Mouse (Mus musculus): ENCODE results near the gene Wdr20. TPM values are rescaled to one million over a fixed set of nuclear protein-coding genes. Genes with fewer than 3 reads are reported as not detected.
"Not testable (repeated sequence)": the region's sequence is repeated elsewhere in the genome, so short reads cannot be mapped to it uniquely, and the experiment has no call there.

Gene Wdr20
- polyA plus RNA-seq (2017; shearing (Covaris generic)) = 10 to 100 TPM; 24.7 to 31.4 TPM

DNA sequence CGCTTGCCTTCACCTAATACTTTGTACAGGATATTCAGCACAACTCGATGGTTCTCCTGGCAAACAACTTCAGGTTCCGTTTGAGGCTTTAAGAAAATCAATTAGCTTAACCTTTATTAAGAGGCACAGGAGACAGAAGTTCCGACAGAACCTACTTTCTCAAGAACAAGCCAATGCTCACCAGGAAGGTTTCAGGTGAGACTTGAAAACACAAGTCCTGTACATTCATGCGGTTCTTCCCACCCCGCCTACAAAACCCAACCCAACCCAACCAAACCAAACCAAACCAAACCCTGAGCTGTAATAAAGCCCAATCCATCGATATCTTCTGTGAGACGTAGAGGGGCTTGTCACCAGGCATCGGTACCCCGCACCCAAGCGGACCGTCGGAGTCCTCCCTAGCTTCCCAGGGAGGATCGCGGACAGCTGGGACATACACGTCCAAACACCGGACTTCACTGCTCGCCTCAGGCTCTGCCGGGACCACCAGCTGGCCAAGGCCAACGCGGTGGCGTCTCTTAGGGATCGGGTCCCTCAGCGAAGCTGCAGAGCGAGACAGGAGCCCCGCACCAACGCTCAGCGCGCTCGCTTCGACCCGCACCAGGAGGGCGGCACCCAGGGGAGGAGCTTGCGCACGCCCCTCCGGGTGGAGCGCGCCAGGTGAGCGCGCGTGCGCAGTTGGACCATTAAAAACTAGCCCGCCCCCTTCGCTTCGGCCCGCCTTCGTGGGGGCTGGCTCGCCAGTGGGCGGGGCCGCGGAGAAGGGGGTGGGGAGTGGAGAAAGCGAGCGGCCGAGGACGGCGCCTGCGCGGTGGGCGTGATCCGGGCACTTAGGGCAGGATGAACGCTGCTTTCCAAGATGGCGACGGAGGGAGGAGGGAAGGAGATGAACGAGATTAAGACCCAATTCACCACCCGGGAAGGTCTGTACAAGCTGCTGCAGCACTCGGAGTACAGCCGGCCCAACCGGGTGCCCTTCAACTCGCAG lies at the start of gene Wdr20:
TSS of gene Wdr20 (plus strand) at position 775 of the 988 bp plus-strand sequence.
- ATAC-seq = peak; percentile 74

DNA sequence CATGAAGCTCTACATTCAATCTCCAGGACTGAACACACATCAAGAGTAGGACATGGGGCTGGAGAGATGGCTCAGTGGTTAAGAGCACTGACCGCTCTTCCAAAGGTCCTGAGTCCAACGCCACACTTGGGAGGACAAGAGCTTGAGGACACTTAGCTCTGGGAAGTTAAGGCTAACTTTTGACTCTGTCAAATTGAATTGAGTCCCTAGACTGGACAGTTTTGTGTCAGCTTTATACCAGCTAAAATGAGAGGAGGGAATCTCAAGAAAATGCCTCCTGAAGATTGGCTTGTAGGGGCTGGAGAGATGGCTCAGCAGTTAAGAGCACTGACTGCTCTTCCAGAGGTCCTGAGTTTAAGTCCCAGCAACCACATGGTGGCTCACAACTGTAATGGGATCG lies 48.8 kb upstream of the Wdr20 start:
- ATAC-seq = not testable (repeated sequence)

DNA sequence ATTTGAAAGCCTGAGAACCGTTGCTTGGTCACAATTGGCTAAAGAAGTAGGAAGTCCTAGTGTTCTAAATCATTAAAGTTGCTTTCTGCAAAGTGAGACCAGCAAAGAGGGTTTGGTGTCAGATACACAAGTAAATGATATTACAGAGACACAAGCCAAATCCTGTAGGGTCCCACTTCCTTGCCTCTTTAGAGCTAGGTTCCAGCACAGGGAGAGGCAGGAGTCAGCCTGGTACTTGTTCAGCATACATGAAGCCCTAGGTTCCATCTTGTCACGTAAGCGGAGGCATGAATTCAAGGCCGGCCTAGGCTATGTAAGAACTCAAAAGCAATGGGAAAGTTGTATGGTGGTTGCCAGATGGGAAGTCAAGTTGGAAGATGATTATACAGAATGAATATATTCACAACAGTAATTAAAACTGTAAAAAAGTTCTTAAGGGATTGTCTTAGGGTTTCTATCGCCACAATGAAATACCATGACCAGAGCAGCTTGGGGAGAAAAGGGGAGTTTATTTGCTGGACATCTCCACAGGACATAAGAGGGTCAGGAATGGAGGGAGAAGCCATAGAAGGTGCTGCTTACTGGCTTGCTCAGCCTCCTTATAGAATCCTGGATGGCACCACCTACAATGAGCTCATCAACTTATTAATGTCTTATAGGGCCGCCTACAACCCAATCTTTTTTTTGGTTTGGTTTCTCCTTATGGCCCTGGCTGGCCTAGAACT lies 47.7 kb upstream of the Wdr20 start:
- no peak for ATAC-seq

DNA sequence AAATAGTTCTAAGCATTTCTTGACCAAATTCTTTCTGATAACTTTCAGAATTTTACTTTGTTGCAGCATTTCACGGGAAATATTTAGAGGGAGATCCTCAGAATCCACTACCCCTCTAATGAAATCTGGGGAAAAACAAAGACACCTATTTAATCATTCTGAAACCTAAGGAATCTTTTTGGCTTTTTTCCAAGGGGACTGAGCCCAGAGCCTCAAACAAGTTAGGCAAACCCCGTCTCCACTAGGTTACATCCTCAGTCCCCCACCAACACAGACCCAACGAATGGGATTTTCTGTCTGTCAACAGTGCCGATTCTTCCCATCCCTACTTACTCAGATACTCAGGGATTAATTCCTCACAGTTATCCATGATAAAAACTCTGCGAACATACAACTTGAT lies 44.4 kb upstream of the Wdr20 start:
- not testable (repeated sequence) for ATAC-seq

DNA sequence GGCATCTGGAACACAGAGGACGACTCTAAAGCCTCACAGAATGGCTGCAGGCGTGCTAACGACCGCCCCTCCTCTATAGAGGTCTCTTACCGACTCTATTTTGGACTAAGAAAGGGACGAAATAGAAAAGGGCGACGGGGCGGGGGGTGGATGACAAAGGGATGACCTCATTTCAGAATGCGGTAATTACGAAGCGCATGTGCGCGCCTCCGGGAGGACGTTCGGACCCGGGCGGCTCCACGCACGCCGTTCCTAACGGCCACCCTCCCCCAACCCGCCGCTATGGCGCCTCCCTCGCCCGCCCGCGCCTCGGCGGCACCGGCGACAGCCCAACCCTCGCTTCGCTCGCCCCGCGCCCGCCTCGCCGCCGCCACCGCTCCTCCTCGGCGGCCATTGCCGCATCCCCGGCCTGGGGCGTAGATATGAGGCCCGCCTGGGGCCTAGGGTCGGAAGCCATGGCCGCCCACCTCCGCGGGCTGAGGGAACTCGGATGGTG lies 42.0 kb upstream of the Wdr20 start:
- ATAC-seq = peak; percentile 41

DNA sequence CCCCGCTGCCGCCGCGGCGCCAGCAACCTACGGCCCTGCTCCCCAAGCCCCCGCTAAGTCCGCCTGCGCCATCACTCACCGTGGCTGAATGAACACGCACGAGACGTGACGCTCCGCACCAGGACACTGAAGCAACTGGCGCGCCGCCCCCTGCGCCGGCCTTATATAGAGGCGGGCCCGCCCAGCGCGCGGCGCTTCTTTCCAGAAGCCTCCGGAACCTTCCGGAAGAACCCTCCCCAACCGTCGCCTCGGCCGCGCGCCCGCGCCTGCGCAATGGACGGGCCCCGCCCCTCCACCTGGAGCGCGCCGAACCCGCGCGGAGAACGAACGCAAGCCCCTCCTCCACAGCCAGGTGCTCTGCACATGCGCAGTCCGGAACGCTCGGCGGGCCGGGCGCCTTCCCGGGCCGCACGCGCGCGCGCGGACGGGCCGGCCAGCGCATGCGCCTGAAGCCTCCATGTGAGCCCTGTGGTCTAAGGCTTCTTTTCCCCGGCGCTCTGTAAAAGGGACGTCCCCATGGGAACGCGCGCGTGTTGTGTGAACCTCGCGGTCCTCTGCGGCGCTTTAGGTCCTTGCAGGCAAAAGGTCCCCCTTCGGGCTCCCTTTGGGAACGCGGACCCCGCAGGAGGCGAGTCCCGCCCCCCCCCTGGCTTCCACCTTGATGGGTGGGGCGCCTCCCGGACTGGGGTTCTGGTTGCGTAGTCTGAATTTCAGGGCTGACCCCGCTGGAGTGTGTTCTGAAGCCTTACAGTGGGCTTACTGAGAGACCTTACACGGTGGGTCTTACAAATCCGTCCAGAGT lies 41.4 kb upstream of the Wdr20 start:
- peak; percentile 75 for ATAC-seq

DNA sequence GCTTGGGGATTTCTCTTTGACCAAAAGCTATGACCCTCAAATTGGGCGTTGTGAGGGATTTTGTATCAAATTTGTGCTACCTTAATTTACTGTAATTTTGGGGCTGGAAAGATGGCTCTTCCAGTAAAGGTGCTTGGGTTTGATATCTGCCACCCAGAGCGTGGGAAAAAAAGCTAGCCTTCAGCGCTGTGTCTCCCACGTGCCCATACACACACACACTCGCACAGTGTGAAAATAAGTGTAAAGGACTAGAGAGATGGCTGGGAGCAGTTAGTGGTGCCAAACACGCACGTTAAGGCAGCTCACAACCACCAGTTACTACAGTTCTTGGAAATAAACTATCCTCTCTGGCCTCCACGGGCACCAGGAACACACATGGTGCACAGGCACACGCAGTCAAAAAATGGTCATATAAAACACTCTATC lies 40.8 kb upstream of the Wdr20 start:
- ATAC-seq = no peak

DNA sequence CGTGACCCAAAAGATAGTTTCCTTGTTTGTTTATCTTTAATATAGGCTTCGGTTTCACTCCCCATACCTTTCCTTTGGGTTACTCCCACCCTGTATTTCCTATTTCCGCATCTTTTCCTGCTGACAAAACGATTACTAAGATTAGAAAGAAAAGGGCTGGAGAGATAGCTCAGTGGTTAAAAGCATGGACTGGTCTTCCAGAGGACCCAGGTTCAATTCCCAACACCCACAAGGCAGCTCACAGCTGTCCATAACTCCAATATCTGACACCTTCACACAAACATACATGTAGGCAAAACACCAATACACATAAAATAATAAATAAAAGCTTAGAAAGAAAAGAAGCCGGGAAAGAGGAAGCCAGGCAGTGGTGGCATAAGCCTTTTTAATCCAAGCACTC lies 40.3 kb upstream of the Wdr20 start:
- ATAC-seq = no peak

DNA sequence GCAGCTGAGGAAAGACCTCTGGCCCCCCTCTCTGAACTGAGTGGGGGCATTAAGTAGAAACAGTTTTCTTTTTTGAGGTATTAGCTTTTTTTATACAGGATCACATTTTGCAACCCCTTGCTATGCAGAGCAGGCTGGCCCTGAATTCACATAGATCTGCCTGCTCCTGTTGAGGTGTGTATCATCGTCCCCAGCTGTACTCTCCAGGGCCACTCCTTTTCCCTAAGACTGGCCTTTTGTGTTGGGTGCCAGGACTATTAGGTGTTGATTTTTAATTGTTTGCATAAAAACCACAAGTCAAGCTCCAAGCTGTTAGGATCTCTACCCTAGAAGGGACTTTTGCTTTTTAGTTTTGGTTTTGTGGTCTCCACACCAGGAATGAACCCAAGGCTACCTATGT lies 39.7 kb upstream of the Wdr20 start:
- no peak for ATAC-seq

DNA sequence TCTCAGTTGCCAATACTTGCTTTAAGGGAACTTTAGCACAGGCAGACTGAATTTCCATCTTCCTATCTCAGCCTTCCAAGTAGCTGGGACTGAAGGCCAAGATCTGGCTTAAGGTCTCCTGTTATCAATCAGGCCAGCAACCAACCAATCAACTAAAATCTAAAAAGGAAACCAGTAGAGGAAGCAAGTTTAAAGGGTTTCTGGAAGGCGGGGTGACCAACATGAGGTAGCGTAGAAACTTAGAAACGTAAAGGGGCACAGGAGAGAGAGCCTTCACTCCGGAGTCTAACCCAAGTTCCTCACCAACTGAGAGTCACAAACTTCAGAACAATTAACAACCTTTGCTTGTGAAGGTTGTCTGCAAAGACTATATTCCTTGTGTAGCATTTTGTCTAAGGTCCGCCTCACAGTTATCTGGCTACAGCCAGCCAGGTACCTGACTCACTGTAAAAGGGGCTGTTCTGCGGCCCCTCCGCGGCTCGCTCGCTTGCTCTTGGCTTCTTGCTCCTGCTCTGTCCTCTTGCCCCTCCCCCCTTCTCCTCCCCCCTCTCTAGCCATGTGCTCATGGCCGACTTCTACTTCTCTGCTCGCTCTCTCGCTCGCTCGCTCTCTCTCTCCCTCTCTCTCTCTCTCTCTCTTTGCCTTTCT lies 39.1 kb upstream of the Wdr20 start:
- no peak for ATAC-seq

DNA sequence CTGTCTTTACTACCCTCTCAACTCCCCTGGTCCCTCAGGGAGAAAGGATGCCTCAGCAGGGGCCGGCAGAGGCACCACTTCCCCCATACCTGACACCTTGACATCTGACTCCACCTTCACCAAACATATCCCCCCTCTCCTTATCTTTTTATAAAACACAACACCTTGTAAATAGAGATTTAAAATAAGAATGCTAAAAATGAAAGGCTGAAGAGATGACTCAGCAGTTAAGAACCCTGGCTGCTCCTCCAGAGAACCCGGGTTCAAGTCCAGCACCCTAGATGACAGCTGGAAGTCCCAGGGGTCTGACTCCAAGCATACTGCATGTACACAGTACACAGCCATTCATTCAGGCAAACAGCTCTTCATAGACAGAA lies 38.6 kb upstream of the Wdr20 start:
- ATAC-seq = no peak

DNA sequence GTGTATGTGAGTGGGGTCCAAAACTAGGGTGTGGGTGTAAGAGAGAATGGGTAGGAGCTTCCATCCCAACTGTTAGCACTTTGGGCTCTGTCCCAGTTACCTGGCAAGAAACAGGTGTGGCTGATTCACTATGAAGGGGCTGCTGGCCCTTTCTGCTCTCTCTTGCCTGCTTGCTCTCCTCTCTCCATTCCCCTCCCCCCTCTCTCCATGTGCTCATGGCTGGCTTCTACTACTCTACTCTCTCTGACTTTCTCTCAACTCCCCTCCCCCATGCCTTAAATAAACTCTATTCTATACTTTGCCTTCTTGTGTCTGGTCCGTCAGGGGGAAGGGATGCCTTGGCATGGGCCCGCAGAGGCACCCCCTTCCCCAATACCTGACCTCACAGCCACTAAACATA lies 37.0 kb upstream of the Wdr20 start:
- ATAC-seq = no peak

DNA sequence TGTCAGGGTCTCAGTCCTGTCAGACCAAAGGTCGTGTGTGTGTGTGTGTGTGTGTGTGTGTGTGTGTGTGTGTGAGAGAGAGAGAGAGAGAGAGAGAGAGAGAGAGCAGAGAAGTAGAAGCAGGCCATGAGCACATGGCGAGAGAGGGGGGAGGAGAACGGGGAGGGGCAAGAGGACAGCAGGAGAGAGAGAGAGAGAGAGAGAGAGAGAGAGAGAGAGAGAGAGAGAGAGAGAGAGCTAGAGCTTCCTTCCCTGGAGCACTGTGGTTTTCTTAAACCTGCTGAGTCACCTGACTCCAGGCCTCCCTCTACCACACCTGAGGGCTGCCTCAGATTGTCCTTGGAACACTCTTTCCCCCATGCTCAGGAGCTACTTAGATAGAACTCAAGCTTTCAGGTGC lies 36.4 kb upstream of the Wdr20 start:
- not testable (repeated sequence) for ATAC-seq

DNA sequence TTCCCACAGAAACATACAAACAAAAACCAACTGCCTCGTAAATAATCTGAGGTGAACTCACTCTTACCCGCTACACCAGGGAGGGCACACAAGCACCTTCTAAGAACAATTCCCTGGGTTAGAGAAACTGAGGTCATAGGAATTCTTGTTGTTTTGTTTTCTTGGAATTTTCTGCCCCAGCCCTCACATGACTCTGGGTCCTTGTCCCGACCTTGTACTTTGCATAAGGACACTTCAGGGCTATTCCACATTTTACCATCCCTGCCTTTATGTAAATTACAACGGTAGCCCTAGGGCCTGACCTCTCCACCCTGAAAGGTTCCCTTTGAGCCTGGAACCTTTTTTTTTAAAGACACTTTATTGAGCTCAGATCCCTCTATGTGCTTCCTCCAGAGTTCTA lies 35.2 kb upstream of the Wdr20 start, which contains the start of gene Hsp90aa1:
TSS of gene Hsp90aa1 (minus strand) at position 173 of the 400 bp plus-strand sequence.
- no peak for ATAC-seq

DNA sequence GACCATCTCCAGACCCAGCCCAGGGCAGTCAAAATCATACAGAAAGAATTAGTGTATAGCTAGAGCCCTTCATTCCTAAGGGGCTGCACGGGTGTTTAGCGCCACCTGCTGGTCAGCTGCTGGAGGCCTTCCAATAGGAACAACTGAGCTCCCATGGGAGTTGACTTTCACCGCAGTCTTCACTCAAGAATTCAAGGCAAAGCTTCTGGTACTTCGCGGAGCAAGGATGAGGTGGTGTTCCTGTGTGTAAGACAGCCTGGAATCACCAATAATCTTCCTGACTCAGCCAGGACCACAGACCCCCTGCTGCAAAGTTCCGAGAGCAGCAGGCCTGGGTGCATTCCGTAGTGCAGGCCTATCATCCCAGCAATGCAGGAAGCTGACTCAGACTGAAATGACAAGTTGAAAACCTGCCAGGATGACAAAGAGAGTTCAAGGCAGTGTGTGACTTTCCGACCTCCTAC lies 34.7 kb upstream of the Wdr20 start:
- peak; percentile 50 for ATAC-seq

DNA sequence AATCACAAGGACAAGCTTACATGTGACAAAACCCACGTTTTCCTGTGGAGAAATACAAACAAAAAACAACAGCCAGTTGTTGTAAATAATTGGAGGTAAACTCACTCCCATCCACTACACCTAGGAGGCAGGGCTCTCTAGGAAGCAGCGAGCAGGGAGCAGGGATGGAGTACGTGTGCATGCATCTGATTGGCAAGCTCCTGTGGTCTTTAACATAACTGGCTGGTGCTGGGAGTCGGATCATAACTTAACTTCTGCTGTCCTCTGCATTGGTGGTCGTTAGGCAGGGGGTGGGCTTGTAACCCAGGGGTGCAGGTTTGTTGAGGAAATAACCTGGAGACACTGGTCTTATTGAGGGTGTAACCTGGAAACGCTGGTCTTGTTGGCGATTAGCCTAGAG lies 34.1 kb upstream of the Wdr20 start:
- no peak for ATAC-seq

DNA sequence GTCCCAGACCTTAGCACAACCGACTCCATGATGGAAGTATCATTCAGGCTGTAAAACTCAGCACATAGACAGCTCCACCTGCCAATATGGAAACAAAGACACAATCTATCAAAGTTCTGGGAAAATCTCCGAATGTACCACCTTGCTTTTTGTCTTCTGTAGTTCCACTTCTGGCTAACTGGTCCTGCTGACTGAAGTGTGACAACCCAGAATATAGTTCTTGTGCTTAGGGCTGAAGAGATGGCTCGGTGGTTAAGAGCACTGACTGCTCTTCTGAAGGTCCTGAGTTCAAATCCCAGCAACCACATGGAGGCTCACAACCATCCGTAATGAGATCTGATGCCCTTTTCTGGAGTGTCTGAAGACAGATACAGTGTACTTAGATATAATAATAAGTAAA lies 32.3 kb upstream of the Wdr20 start:
- not testable (repeated sequence) for ATAC-seq

DNA sequence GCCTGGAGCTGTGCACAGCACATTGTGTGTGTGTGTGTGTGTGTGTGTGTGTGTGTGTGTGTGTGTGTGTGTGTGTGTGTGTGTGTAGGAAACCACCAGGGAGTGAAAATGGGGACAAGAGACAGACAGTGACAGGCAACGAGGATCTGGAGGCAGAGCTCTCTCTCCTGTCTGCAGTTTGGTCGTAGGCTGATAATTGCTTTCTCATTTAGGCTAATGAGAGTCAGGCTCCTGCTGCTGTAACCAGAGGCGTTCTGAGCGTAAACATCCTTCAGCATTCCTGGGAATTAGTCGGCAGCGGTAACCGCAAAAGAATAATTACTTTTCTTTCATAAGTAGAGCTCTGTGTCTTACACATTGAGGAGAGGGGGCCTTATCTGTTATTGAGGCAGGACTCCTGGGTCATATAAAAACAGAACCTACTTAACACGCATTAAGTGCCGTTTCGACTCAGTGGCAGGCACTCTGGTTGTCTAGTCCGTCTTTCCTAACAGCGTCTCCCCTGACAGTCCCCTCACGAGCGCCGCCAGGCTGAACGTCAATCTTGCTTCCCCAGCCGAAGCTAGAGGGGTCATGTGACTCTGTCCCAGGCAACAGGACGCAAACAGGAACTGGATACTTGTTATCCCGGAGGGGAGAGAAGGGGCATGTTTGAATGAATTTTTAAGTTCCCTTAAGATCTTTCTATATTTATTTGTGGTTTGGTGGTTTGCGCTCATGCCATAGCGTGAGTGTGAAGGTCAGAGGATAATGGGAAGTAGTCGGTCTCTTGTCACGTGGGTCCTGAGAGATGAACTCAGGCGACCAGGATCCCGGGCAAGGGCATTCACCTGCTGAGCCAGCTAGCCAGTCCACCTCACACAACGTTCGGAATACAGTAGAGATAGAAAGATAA lies 31.2 kb upstream of the Wdr20 start:
- no peak for ATAC-seq

DNA sequence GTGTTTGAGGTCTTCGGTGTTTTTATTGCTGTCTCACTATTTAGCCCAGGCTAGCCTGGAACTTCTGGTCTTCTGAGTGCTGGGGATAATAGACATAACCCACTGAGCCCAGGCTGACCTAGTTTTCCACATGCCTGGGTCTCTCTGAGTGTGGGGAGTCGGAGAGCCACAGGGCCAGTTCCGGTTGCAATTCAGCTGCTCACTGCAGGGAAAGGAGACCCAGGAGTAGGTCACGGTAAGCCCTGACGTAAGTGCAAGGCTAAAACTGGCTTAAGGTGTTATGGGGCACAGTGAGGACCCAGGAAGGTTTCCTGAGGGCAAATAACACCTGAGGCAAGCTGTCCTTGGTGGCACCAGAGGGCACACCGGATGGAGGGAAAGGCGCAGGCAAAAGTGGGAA lies 30.3 kb upstream of the Wdr20 start:
- no peak for ATAC-seq

DNA sequence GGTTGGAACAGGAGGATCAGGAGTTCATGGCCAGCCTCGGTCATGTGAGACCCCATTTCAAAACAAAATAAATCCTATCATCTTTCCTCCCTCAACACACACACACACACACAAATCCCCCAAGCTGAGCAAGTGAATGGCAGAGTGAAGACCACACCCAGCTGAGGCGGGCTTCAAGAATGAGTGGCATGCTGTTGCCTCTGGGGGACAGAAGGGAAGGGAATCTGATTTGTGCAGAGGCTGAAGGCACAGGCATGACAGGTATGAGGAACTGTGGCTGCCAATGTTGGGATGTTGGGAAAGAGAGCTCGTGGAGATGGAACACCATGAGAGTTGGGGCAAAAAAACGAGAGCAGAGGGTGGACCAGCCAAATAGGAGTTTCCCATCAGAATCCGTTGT lies 26.5 kb upstream of the Wdr20 start:
- no peak for ATAC-seq

DNA sequence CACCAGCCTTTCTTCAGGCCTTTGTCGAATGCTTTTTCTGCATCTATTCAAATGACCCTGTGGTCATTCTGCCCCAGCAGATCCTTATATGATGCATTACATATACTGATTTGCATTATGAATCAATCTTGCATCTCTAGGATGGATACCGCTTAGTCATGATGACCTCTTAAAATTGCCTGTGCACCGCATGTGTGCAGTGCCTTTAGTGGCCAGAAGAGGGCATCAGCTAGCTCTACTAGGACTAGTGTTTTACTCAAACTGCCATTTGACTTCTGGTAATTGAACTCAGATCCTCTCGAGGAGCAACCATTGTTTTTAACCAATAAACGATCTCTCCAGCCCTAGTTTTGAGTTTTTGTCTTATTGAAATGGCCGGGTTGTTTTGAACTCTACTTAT lies 24.0 kb upstream of the Wdr20 start:
- no peak for ATAC-seq
